Mouse (Mus musculus): Measurements from ENCODE around the gene Gipr. TPM values are rescaled to one million over a fixed set of nuclear protein-coding genes. Genes with fewer than 3 reads are reported as not detected.

Gene Gipr
- polyA plus RNA-seq, 2 experiments = 1.1 TPM; not detected in 1

GRCm38 (mm10) chr7:19172874-19173273 is 6.9 kb upstream of the Gipr start:
- 6% methylated on average over 17 of the region's 17 CpGs for WGBS
- Histone ChIP-seq H3K9ac (ENCODE audit: low read depth, low read length, severe bottlenecking) (peak overlapping the region; percentile 38), H3K4me1 (ENCODE audit: control insufficient read depth, insufficient read depth, low read length) (peaks cover 2% of the 10 kb centered on the region; the same call in 1 of the 2 replicates), H3K9me3 (ENCODE audit: control insufficient read depth, low read length) (peaks cover 5% of the 10 kb centered on the region; the same call in 1 of the 2 replicates), H3K4me2 (replicated peaks; ENCODE audit: low read depth, low read length, severe bottlenecking) (peak overlapping the region; percentile 53), H3K27ac (replicated peaks; ENCODE audit: low read depth, low read length) (no peak overlapping the region), H3K27me3 (ENCODE audit: control insufficient read depth, insufficient read depth, low read length) (peaks cover 27% of the 10 kb centered on the region), H3K4me3 (replicated peaks; ENCODE audit: low read length) (peak overlapping the region; percentile 28), H3K36me3 (ENCODE audit: control insufficient read depth, insufficient read depth, low read length) (no peaks in the 10 kb centered on the region)
- peak; percentile 92 for DNase-seq (ENCODE audit: low spot score)
- peak; percentile 76 for ATAC-seq (ENCODE audit: low FRiP score, low read depth)
- no peak for TF ChIP-seq POLR2A (IDR thresholded peaks at IDR 0.05; ENCODE audit: borderline replicate concordance, extremely low read depth, insufficient read depth, insufficient read length)

- H3K4me3 ChIP-seq (replicated peaks; ENCODE audit: low read length) = no peak overlapping the region
- H3K36me3 ChIP-seq (ENCODE audit: control insufficient read depth, insufficient read depth, low read length) = no peaks in the 10 kb centered on the region
- ATAC-seq (ENCODE audit: low FRiP score, low read depth) = no peak
- H3K27ac ChIP-seq (replicated peaks; ENCODE audit: low read depth, low read length) = no peak overlapping the region
- peaks cover 5% of the 10 kb centered on the region; the same call in 1 of the 2 replicates for H3K9me3 ChIP-seq (ENCODE audit: control insufficient read depth, low read length)
- no peak overlapping the region for H3K4me2 ChIP-seq (replicated peaks; ENCODE audit: low read depth, low read length, severe bottlenecking)
- peaks cover 2% of the 10 kb centered on the region; the same call in 1 of the 2 replicates for H3K4me1 ChIP-seq (ENCODE audit: control insufficient read depth, insufficient read depth, low read length)
- WGBS = 66% methylated on average over 8 of the region's 8 CpGs
- no peak for DNase-seq (ENCODE audit: low spot score)
- H3K9ac ChIP-seq (ENCODE audit: low read depth, low read length, severe bottlenecking) = no peak overlapping the region
- peaks cover 16% of the 10 kb centered on the region for H3K27me3 ChIP-seq (ENCODE audit: control insufficient read depth, insufficient read depth, low read length)
- TF ChIP-seq POLR2A (IDR thresholded peaks at IDR 0.05; ENCODE audit: borderline replicate concordance, extremely low read depth, insufficient read depth, insufficient read length) = no peak
Measured at GRCm38 (mm10) chr7:19171831-19172230, 5.9 kb upstream of the Gipr start.

DNA sequence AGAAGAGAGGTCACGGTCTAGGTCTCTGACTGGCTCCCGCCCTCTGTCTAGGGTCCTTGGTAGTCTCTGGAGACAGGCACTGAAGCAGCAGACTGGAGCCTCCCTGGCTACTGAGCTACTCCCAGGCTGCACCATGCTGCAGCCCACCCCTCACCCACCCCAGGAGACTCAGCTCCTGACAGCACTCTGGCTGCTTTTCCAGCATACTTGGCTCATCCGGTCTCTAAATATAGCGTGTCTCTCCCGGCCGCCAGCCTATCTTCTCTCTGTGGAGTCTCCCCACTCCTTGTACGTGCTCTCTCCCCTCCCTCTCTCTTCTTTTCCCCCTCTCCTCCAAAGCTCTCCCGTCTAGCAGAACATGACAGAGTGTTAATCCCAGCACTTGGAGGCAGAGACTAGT is 4.2 kb upstream of the Gipr start:
- Histone ChIP-seq H3K9me3 (ENCODE audit: control insufficient read depth, low read length) (no peaks in the 10 kb centered on the region), H3K27ac (replicated peaks; ENCODE audit: low read depth, low read length) (no peak overlapping the region), H3K4me1 (ENCODE audit: control insufficient read depth, insufficient read depth, low read length) (0 out of 2 replicates have a peak, but pooled peaks cover 2% of the 10 kb centered on the region), H3K4me2 (replicated peaks; ENCODE audit: low read depth, low read length, severe bottlenecking) (no peak overlapping the region), H3K27me3 (ENCODE audit: control insufficient read depth, insufficient read depth, low read length) (peaks cover 2% of the 10 kb centered on the region), H3K4me3 (replicated peaks; ENCODE audit: low read length) (no peak overlapping the region), H3K36me3 (ENCODE audit: control insufficient read depth, insufficient read depth, low read length) (no peaks in the 10 kb centered on the region), H3K9ac (ENCODE audit: low read depth, low read length, severe bottlenecking) (no peak overlapping the region)
- no peak for TF ChIP-seq POLR2A (IDR thresholded peaks at IDR 0.05; ENCODE audit: borderline replicate concordance, extremely low read depth, insufficient read depth, insufficient read length)
- 63% methylated on average over 8 of the region's 8 CpGs for WGBS
- DNase-seq (ENCODE audit: low spot score) = no peak
- no peak for ATAC-seq (ENCODE audit: low FRiP score, low read depth)

DNA sequence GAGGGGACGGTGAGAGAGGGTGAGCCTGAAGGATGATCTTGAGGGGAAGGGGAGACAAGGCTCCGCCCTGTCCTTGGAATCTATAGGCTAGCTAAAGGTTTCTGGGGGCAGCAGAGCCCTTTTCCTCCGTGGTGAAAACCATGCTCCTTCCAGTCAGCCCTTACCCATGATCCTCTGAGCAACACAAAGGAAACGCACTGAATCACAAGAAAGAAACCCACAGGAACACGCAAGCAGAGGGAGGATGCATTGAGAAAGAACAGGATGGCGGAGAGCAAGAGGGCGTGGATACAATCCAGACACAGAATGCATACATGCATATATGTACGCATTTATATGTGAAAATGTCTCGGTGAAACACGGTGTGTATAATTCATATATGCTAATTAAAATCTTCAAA is 3.6 kb upstream of the Gipr start:
- no peak overlapping the region for H3K27ac ChIP-seq (replicated peaks; ENCODE audit: low read depth, low read length)
- no peaks in the 10 kb centered on the region for H3K36me3 ChIP-seq (ENCODE audit: control insufficient read depth, insufficient read depth, low read length)
- ATAC-seq (ENCODE audit: low FRiP score, low read depth) = no peak
- no peaks in the 10 kb centered on the region for H3K9me3 ChIP-seq (ENCODE audit: control insufficient read depth, low read length)
- WGBS = 61% methylated on average over 10 of the region's 10 CpGs
- no peak overlapping the region for H3K4me3 ChIP-seq (replicated peaks; ENCODE audit: low read length)
- TF ChIP-seq POLR2A (IDR thresholded peaks at IDR 0.05; ENCODE audit: borderline replicate concordance, extremely low read depth, insufficient read depth, insufficient read length) = no peak
- peaks cover 8% of the 10 kb centered on the region for H3K27me3 ChIP-seq (ENCODE audit: control insufficient read depth, insufficient read depth, low read length)
- H3K4me1 ChIP-seq (ENCODE audit: control insufficient read depth, insufficient read depth, low read length) = 0 out of 2 replicates have a peak, but pooled peaks cover 8% of the 10 kb centered on the region
- no peak overlapping the region for H3K4me2 ChIP-seq (replicated peaks; ENCODE audit: low read depth, low read length, severe bottlenecking)
- H3K9ac ChIP-seq (ENCODE audit: low read depth, low read length, severe bottlenecking) = no peak overlapping the region
- DNase-seq (ENCODE audit: low spot score) = no peak

DNA sequence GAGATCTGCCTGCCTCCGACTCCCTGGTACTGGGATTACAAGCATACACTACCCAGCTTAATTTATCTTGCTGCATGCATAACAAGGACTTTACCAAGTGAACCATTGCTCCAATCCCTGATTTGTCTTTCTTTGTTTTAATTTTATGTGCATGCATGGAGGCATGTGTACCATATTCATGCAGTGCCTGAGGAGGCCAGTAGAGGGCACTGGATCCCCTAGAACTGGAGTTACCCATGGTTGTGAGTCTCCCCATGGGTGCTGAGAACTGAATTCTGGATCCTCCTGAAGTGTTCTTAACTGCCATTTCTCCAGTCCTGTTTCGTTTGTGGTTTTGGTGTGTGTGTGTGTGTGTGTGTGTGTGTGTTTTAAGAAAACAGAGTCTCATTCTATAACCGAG is 1.1 kb upstream of the Gipr start:
- no peak for TF ChIP-seq POLR2A (IDR thresholded peaks at IDR 0.05; ENCODE audit: borderline replicate concordance, extremely low read depth, insufficient read depth, insufficient read length)
- Histone ChIP-seq H3K36me3 (ENCODE audit: control insufficient read depth, insufficient read depth, low read length) (no peaks in the 10 kb centered on the region), H3K27ac (replicated peaks; ENCODE audit: low read depth, low read length) (no peak overlapping the region), H3K9ac (ENCODE audit: low read depth, low read length, severe bottlenecking) (no peak overlapping the region), H3K9me3 (ENCODE audit: control insufficient read depth, low read length) (no peaks in the 10 kb centered on the region), H3K27me3 (ENCODE audit: control insufficient read depth, insufficient read depth, low read length) (peaks cover 8% of the 10 kb centered on the region), H3K4me3 (replicated peaks; ENCODE audit: low read length) (no peak overlapping the region), H3K4me2 (replicated peaks; ENCODE audit: low read depth, low read length, severe bottlenecking) (no peak overlapping the region), H3K4me1 (ENCODE audit: control insufficient read depth, insufficient read depth, low read length) (peaks cover 17% of the 10 kb centered on the region; the same call in 1 of the 2 replicates)
- no peak for ATAC-seq (ENCODE audit: low FRiP score, low read depth)
- 89% methylated on average over 3 of the region's 3 CpGs for WGBS
- DNase-seq (ENCODE audit: low spot score) = no peak
